Mouse (Mus musculus): ENCODE measurements at regions not wholly inside any gene's neighbourhood (a gene's known extent, or its start where the extent isn't known, plus 50 kb on each side); places are given as distances from the start of the nearest gene placed in this dataset.

DNA sequence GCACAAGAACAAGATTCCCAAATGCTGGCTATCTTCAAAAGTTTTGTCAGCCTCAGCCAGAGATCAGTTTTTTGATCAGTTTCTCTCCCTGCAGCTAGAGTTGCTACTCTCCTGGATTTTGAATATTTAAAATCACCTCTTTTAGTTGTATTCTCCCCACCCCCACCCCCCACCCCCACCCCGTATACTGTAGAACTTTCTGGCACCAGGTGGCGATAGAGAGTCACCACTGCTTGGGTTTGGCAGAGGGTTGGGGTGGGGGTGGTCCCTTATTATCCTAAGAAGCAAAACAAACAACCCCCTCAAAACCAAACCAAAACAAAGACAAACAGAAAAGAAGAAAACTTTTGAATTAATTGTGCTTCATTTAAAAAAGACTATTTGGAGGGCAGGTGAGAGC is 122.0 kb downstream of the Dkk1 start:
- TF ChIP-seq EP300 (IDR thresholded peaks at IDR 0.05) = no peak
- TF ChIP-seq CTCF (IDR thresholded peaks at IDR 0.05) = peak; percentile 38

All from lung, postnatal 0 days (tissue).